Mouse (Mus musculus) liver, postnatal 0 days (tissue): ENCODE results near the gene Rprd1b.

Experiments used
- CTCF ChIP-seq: sonication (generic); IDR thresholded peaks from 2 replicates; pipeline ENCODE4 v1.5.1; 2016; ENCODE audit warnings: antibody characterized with exemption, low read depth
- EP300 ChIP-seq: IDR thresholded peaks from 2 replicates; pipeline ENCODE4 v1.6.1; 2016; ENCODE audit warnings: antibody characterized with exemption, low read depth, mild to moderate bottlenecking

- no peak for TF ChIP-seq EP300
- TF ChIP-seq CTCF = no peak
Observed at GRCm38 (mm10) chr2:158178696-158179369, 150.5 kb downstream of the Rprd1b start.
